Mouse (Mus musculus) spleen, postnatal 36 days (tissue): ENCODE data around the gene Fbxw2.
"Not testable (repeated sequence)": the region's sequence is repeated elsewhere in the genome, so short reads cannot be mapped to it uniquely, and the experiment has no call there.

ENCODE experiments used
- DNase-seq, 2 experiments: peaks; one replicate each; pipeline ENCODE4 v3.0.0; 2022; ENCODE audit warnings: low spot score in 2 of 2, mixed read lengths in 1 of 2

The Fbxw2 gene

DNA sequence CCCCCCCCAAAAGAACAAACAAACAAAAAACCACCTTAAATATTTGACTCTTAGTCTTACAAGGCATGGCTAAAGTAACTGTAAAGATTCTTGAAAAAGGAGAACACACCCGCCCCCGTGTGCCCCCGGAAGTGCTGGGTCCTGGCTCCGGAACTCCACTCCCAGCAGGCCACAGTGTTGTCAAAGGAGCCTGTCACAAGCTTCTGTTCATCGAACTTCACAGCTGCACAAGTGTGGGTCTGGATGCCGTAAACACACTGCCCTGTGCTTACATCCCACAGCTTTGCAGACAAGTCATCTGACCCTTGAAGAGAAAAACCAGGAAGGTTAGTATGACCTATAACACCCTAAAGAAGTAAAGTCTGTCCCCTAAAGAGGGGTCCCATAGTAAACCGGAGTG lies 13.4 kb downstream of the Fbxw2 start:
- DNase-seq, result no peak

DNA sequence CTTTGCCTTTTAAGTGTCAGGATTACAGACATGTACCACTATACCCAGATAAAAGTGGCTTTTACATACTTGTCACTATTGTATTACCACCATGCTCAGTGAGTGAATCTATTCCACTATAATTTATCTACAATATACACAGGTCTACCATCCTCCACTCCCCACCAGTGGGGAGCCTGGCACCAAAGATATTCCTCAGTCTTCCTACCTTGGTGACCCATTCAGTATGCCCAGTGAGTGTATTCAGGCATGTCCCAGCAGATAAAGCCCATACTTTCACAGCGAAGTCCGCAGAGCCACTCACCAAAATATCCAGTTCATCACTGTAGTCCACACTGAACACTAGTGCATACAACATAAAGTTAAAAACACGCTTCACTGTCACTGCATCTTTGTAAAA lies 15.3 kb downstream of the Fbxw2 start:
- DNase-seq, result no peak

DNA sequence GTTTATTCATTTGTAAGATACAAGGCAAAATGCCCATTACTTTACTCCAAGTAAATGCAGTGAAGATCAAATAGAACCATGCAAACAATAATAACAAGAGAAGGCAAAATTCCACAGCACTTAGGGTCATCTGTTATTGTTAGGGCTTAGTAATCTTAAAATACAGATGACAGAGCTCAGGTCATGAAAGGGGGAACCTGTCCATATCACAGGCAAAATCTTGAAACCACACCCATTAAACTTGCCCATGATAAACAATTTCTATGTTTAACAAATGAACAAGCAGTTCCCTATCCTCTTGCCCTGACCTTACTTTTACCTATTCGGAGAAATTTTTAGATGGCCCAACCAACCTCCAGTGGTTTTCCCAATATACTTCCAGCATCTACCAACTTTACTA lies 16.5 kb downstream of the Fbxw2 start:
- DNase-seq, result no peak

DNA sequence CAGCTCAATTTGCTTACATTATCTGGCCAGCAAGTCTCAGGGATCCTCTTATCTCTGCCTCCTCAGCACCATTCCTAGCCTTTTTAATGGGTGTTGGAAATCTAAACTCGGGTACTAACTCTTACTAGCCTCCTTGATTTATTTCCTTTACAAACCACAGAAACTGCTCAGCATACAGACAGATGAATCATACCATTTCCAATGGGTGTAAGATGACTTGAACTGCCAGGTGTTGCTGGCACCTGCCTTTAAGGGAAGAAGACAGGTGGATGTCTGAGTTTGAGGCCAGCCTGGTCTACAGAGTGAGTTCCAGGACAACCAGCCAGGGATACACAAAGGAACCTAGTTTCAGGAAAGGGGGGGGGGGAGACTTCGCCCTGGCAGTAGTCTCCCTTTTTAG lies 18.1 kb downstream of the Fbxw2 start:
- DNase-seq, result no peak

DNA sequence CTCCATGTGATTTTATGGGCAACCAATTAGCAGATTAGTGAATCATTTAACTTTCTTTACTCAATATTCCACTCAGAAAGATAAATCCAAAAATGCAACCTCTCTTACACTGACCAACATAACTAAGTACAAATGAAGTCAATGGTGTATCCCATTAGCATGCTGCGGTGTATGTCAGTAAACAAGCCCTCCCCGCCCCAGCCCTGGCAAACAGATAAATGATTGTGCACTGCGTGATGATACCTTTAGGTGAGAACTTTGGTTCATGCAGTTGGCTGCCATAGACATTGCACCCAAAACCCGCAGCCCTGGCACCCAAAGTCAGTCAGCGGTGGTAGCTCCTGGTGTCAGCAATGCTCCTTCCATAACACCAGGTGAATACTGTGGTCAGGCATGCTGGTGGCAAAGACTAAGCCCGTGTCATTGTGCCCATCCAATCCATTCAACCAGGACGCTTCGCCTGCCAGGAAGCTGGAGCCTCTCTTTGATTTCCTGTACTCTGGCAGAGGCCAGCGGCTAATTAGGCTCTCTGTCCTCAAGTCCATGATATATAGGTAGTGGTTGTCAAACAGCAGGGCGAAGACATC lies 20.7 kb downstream of the Fbxw2 start:
- DNase-seq, result no peak

DNA sequence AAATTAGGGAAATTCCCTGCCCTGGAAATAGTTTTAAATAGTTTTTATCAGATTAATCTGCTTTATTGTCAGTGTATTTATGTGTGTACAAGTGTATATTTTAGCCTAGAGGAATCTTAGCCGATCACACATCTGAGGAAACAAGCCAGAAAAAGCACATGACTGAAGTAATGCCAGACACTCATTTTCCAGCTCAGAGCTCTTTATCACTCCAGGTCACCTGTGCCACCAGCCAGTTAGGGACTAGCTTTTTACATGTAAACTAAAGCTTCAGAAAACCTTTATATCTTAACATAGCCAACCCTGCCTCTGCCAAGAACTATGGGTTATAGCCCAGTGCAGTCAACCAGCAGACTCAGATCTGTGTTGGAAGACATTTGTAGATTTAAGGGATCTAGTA lies 21.3 kb downstream of the Fbxw2 start:
- peak; percentile 22 to 47 for DNase-seq

DNA sequence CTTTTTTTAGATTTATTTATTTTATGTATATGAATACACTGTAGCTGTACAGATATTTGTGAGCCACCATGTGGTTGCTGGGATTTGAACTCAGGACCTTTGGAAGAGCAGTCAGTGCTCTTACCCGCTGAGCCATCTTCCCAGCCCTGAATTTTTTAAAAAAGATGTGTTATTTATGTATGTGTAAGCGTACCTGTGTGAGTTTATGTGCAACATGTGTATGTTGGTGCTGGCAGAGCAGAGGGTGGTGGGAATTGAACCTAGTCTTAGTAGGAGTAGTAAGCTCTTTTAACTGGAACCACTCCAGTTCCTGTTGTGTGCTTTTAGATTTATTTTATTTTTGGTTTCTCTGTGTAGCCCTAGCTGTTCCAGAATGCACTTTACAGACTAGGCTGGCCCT lies 21.9 kb downstream of the Fbxw2 start:
- no peak for DNase-seq

DNA sequence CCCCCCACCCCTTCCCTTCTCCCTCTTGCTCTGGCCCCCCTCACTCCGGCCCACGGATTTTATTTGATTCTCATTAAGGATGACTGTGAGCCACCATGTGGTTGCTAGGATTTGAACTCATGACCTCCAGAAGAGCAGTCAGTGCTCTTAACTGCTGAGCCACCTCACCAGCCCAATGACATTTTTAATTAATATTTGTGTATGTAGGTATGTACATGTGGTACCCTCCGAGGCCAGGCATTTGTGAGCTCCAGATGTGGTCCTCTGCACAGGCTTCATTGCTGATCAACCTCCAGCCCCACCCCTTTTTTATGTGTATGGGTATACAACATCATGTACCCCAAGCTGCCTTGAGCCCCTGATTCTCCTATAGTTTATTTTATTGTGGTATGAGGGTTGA lies 22.4 kb downstream of the Fbxw2 start:
- DNase-seq, result no peak

DNA sequence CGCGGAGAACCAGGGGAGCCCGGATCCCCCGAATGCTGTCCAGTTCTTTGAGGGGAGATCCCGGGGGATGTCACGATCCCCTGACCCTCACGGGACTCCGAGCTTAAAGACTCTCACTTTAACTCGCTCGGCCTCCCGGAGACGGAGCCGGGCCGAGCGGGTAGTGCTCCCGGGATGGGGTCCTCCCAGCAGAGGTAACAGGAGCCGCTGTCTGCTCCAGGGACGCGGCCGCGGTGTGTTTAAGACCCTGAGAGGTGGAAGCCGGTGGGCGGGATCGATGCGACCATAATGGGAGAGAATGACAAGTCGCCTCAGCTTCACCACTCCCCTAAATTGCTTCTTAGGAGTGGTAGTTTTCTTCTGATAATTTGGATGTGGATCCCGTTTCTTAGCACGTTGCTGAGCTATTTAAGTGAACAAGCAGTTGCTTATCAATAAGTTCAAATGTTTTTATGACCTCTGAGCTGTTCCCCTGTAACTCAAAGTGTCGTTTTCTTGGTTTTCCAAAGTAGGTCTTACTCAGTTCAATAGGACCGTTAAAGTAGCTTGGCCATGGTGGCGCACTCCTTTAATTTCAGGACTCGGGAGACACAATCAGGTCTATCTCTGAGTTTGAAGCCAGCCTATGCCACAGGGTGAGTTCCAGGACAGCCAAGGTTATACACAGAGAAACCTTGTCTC lies 23.4 kb downstream of the Fbxw2 start:
- not testable (repeated sequence) for DNase-seq

DNA sequence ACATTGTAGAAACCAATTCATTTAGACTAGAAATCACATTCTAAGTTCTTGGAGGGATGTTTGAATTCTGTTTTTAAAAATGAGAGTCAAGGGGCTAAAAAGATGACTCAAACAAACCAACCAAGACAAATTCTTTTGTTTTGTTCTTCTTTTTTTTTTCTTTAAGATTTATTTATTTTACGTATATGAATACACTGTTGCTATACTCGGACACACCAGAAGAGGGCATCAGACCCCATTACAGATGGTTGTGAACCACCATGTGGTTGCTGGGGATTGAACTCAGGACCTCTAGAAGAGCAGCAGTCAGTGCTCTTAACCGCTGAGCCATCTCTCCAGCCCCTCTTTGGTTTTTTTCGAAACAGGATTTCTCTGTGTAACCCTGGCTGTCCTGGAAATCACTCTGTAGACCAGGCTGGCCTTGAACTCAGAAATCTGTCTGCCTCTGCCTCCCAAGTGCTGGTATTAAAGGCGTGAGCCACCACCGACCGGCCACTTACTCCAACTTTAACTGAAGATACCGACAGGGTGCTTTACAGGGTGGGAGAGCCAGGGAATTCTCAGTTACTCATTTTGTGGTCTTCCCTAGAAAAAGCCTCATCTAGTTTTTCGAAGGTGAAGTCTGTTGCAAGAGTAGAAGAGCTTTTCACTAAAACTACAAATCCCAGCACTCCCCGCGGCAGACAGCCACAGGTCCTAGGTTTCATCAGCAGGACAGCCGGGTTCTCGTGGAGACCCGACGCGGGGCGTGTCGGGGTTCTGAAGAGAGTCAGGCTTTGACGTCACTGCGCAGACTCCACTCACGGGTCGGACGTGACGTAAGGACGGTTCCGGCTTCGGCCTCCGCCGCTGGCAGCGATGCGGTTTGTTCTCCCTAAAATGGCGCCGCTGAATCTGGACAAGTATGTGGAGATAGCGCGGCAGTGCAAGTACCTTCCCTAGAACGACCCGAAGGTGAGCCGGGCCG lies 24.3 kb downstream of the Fbxw2 start:
- peak; percentile 97 to 99 for DNase-seq

DNA sequence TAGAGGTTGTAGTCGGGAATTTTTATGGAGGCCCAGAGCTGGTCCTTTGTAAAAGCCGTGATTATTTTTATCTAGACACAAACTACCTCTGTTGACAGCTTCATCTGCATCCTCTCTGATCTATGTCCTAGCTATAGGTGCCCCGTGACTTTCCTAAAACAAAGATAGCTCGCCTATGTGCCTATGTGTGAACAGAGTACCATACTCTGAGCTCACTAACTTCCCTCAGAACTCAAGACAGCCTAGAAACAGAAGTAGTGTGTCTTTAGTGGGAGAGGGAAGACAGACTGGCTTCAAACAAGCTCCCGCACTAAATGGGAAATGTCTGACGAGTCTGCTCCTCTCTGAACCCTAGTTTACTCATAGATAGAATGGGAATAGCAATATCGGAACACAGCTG lies 25.7 kb downstream of the Fbxw2 start:
- no peak for DNase-seq

DNA sequence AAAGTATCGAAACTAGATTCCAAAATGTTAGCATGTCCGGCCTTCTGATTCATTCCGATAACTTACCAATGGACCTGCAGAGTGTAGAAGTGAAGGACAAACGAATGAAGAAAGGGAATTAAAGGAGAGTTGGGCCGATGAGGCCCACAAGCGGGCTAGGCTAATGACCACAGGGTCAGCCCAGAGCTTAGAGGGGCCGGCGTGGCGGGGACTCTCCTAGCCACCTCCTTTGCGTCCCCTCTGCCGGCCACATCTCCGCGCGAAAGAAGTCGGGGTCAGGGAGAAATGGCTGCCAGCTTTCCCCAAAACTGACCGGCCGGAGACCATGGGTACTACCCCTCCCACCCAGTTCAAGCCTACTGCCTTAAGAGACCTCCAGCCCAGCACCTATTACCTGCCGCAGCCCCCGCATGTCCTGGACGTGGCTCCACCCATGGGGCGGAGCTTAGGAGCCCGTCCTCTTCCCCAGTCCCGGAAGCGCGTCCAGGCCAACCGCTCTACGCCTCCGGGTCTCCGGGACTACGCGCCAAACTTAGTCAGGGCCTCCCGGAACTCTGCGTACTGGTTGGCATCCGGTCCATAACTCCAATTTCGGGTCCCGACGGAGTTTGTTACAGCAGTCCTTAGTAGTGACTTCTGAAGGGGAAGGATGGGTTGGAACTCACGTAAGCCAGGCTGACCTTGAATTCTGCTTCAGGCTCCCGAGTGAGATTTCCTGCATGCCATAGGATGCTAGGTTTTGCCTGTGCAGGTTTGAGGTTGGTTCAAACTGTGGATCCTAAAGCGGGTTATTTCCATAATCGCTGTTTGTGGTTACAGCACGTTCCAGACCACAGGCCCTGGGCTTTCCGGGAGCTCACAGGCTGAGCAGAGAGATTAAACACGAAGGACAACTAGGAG lies 26.5 kb downstream of the Fbxw2 start, which contains the start of gene Rabepk:
Rabepk (minus strand) TSS at position 556 of the 900 bp plus-strand sequence.
- peak; percentile 87 to 90 for DNase-seq

DNA sequence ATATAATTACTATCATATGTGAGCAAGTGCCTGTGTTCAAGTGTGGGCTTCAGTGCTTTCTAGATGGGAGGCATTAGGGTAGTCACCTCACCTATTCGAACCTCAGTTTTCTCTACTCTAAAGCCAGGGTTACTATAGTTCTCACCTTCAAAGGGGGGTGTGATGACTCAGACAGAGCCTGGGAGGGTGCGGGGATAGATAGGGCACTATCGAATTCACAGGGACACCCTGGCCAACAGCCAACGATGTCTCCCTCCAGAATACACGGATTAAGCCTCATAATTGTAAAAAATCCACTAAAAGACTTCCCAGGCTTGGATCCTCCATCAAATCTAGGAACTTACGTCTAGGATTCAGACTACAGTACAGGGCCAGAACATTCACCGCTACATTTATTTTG lies 30.7 kb downstream of the Fbxw2 start:
- peak in 1 of 2 experiments; percentile 50 for DNase-seq

DNA sequence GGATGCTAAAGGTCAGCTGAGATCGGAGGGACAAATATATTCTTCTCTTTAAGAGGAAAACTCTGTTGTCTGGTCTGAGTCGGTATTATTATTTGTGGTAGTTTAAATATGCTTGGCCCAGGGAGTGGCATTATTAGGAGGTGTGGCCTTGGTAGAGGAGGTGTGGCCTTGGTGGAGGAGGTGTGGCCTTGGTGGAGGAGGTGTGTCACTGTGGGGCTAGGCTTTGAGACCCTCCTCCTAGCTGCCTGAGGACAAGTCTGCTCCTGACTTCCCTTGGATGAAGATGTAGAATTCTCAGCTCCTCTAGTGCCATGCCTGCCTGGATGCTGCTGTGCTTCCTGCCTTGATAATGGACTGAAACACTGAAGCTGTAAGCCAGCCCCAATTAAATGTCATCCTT lies 31.6 kb downstream of the Fbxw2 start:
- no peak for DNase-seq

DNA sequence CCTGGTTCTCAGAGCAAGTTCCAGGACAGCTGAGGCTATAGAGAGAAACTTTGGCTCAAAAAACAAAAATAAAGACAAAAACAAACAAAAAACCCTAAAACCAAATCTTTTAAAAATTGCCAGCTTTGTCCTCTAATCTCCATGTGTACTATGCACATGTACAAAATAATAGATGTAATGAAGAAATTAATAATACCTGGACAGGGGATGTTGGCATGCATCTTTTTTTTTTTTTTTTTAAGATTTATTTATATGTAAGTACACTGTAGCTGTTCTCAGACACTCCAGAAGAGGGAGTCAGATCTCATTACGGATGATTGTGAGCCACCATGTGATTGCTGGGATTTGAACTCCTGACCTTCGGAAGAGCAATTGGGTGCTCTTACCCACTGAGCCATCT lies 33.6 kb downstream of the Fbxw2 start:
- not testable (repeated sequence) for DNase-seq

DNA sequence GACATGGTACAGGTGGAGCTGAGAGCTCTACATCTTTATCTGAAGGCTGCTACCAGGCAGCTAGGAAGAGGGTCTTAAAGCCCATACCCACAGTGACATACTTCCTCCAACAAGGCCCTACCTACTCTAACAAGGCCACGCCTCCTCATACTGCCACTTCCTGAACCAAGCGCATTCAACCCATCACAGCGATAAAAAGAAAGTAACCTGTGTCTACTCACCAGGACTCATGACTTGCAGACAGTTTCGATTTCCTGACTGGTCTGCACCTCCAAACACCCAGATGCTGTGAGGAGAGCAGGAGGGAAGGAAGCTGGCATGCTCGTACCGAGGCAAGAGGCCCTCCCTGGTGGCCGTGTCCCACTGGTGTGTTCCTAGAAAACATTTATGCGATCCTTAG lies 35.8 kb downstream of the Fbxw2 start:
- DNase-seq, result peak; percentile 79 to 85

DNA sequence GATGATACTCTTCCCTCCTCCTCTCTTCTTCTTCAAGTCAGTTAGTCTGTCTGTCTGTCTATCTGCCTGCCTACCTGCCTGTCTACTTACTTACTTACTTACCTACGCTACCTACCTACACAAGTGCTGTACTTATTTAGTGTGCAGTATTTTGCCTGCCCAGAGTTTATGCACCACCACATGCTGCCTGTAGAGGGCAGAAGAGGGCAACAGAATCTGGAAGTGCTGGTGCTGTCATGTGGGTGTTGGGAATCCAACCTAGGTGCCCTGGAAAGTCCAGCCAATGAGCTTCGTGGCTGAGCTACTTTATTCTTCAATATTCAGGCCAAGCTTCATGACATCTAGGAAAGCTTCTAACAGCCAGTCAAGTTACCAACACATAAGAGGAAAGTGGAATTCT lies 42.0 kb downstream of the Fbxw2 start:
- DNase-seq, result peak; percentile 48 to 66

DNA sequence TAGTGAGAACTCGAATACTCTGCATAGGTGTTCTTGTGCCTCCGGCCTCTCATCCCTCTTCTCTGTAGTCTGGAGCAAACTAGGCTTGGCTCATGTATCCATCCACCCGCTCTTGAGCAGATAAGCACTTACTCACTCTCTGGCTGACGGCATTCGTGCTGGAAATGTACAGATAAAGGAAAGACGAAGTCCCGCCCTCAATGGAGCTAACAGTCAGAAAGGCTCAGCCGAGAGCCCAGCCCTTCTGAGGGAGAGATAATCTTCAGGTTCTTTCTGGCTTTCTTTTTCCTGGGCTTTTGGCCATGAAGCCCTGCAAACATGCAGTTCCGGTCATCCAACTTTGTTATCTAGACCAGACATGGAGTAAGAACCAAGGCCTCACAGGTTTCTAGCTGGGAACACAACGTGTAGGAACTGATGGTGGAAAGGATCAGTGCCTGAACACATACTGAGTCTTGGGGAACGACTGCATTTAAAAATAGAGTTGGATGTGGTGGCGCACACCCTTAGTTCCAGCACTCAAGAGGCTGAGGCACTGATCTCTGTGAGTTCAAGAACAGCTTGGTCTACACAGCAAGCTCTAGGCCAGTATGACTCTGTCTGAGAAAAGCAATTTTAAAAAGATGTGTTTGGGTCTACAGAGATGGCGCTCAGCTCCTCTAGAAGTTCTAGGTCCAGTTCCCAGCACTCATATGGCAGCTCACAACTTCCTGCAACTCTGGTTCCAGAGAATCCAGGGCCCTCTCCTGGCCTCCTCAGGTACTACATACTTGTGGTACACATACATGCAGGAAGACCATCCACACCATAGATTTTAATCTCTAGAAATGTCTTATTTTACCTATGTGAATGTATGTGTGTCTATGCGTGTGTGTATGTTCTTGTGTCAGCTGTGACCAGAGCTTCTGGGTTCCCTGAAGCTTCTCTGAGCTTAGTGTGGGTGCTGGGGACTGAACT lies 42.8 kb downstream of the Fbxw2 start:
- DNase-seq, result peak; percentile 65 to 80

DNA sequence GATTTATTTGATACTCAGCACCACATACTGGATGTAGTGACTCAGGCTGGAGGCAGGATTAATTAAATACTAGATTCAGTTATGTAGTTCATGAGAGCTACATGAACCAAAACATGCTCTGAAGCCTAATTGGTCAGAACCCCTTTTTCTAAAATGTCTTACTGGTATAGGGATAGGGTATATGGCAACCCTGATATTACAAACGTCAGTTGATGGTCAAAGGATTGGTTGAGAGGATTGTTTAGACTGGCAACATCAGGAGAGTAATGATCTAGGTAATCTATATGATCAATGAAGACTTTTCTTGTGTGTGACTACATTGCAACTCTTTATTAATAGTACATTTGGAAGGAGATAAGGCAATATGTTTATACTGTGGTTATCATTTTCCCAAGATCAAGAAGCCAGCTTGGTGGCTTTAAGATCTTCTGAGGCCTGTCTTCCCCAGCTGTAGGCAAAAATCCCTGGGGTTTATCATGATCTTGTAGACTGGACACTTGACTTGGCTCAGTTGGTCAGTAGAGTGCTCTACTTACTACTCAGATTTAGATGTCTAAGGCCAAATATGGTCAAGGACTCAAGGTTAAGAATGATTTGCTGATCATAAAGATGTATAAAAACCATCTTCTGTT lies 48.8 kb downstream of the Fbxw2 start:
- DNase-seq, result no peak

DNA sequence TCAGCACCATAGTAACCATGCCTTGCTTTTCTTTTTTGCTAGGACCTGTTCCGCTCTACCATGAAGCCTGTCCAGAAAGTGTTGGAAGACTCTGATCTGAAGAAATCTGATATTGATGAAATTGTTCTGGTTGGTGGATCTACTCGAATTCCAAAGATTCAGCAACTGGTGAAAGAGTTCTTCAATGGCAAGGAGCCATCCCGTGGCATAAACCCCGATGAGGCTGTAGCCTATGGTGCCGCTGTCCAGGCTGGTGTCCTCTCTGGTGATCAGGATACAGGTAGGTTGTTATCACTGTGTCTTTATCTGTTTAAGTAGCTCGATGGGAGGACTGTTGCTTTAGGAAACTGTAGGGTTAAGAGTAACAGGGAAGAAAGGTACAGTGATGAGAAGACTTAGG lies 51.6 kb downstream of the Fbxw2 start:
- DNase-seq, result no peak
